Mouse (Mus musculus) midbrain, embryonic 11.5 days (tissue): ENCODE results near the gene Spata3. TPM values are rescaled to one million over a fixed set of nuclear protein-coding genes. Genes with fewer than 3 reads are reported as not detected.

Experiments used
- ATAC-seq: fragments of 200-750 bp; cut with Nextera tagmentation; 2 replicates; pipeline ENCODE4 v1.8.0; 2017; ENCODE audit warnings: moderate TSS enrichment, moderate library complexity; ENCODE audit not compliant: low FRiP score
- DNase-seq: peaks from one replicate; pipeline ENCODE4 v3.0.0; 2015; ENCODE audit warnings: low spot score; ENCODE audit errors: missing footprints
- H3K27ac ChIP-seq: fragments of 300-500 bp; sonication (generic); 2 replicates; pipeline ENCODE4 v1.5.1; 2014; ENCODE audit warnings: low read depth, low read length
- H3K27me3 ChIP-seq: fragments of 300-500 bp; sonication (generic); 2 replicates; pipeline ENCODE4 v1.6.1; 2014; ENCODE audit warnings: mild to moderate bottlenecking, low read length, moderate library complexity, mixed read lengths; ENCODE audit not compliant: control insufficient read depth, insufficient read depth
- H3K36me3 ChIP-seq: fragments of 300-500 bp; sonication (generic); 2 replicates; pipeline ENCODE4 v1.6.1; 2014; ENCODE audit warnings: mild to moderate bottlenecking, low read length, moderate library complexity, mixed read lengths; ENCODE audit not compliant: control insufficient read depth, insufficient read depth
- H3K4me1 ChIP-seq: fragments of 300-500 bp; sonication (generic); 2 replicates; pipeline ENCODE4 v1.6.1; 2014; ENCODE audit warnings: low read length; ENCODE audit not compliant: control insufficient read depth, insufficient read depth
- H3K4me2 ChIP-seq: fragments of 300-500 bp; sonication (generic); 2 replicates; pipeline ENCODE4 v1.6.1; 2014; ENCODE audit warnings: mild to moderate bottlenecking, moderate library complexity
- H3K4me3 ChIP-seq: fragments of 300-500 bp; sonication (generic); 2 replicates; pipeline ENCODE4 v1.5.1; 2014; ENCODE audit warnings: low read depth, low read length
- H3K9ac ChIP-seq: fragments of 300-500 bp; sonication (generic); 2 replicates; pipeline ENCODE4 v1.6.1; 2014; ENCODE audit warnings: low read length
- H3K9me3 ChIP-seq: fragments of 300-500 bp; sonication (generic); 2 replicates; pipeline ENCODE4 v1.6.1; 2016; ENCODE audit warnings: low read length; ENCODE audit not compliant: control insufficient read depth
- WGBS: fragments of 180-500 bp; shearing (Covaris S2); extraction: QIAGEN DNeasy Blood & Tissue Kit; methylation state at CpG from one replicate; pipeline ENCODE4 v1.1.7; 2014; 5-methylcytosine and 5-hydroxymethylcytosine counted together
- polyA plus RNA-seq: library from polyadenylated mRNA; unstranded; fragments of >200 nt; fragmentation: Nextera tagmentation; extraction: Ambion mirVana; gene quantifications from 2 replicates; pipeline ENCODE4 v1.2.1, GENCODE M21; 2014

The Spata3 gene
- polyA plus RNA-seq, 1 experiment from 2014 or later = not detected

DNA sequence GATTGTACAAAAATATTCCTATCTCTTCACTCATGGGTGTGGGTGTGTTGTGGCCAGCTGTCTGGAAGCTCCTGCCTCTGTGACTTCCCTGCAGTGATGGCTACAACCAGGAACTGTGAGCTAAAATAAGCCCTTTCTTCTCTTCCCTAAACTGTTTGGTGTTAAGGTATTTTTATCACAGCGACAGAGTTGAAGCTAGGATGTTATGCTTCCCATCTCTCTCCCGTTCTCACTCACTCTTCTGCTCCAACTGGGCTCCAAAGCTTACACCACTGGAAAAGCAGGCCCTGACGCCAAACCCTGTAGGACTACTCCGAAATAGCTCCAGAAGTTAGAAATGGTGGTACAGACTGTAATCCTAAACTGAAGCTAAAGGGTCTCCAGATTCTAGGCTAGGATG, 28.4 kb downstream of the Spata3 start:
- Histone ChIP-seq H3K9ac (no peak overlapping the region), H3K36me3 (no peaks in the 10 kb centered on the region), H3K27me3 (peaks cover 39% of the 10 kb centered on the region), H3K4me3 (no peak overlapping the region), H3K4me2 (no peak overlapping the region), H3K27ac (no peak overlapping the region), H3K9me3 (peaks cover 3% of the 10 kb centered on the region; the same call in 1 of the 2 replicates), H3K4me1 (peaks cover 8% of the 10 kb centered on the region; the same call in 1 of the 2 replicates)
- DNase-seq (no peak), ATAC-seq (no peak)
- 60% methylated on average over 4 of the region's 4 CpGs for WGBS

DNA sequence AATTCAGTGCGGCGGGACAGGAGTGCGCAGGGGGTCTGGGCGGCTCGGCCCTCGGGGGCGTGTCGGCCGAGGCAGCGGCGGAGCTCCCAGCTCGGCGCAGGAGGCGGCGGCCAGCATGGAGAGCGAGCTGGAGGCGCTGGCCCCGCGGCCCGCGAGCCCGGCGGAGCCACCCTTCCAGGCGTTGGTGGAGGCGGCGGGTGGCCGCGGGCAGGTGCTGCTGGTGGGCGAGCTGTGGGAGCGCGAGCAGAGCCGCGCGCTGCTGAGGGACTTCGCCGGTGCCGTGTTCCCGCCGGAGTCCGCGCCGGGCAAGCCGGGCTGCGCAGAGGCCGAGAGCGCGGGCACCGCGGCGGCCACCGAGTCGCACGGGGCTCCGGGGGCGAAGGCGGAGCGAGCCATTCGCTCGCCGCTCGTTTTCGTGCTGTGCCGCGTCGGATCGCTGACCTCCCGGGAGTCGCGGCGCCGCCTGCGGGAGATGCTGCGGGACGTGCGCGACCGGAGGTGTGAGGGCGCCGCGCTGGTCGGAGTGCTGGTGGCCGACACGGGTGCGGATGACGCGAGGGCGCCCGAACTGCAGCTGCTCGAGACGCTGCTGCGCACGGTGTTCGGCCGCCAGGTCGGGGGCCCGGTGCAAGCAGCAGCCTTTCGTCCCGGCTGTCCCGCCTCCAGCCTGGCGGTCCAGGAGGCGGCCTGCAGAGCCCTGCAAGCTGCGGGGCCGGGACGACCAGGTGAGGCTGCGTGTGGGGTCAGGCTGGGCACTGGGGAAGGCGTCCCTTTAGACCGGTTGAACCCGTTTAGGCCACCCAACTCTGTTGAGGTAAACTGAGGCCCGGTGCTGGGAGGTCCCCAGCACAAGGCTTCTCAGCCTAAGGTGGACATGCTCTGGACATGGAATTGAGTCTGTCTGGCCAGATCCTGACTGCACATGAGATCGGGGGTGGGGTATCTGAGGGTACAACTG, 29.5 kb downstream of the Spata3 start, which contains the start of gene 2810459M11Rik:
2810459M11Rik (plus strand) TSS at position 16 of the 958 bp plus-strand sequence.
- Histone ChIP-seq H3K9ac (peak within 1 kb of the TSS; percentile 59), H3K4me2 (peak within 1 kb of the TSS; percentile 83), H3K9me3 (peaks cover 3% of the 10 kb centered on the region; the same call in 1 of the 2 replicates), H3K27ac (no peak within 1 kb of the TSS), H3K27me3 (peaks cover 39% of the 10 kb centered on the region), H3K36me3 (no peaks in the 10 kb centered on the region), H3K4me1 (peaks cover 8% of the 10 kb centered on the region; the same call in 1 of the 2 replicates), H3K4me3 (peak within 1 kb of the TSS; percentile 49)
- DNase-seq = peak; percentile 94
- ATAC-seq = peak; percentile 86
- WGBS = under 1% methylated on average over 110 of the region's 110 CpGs

DNA sequence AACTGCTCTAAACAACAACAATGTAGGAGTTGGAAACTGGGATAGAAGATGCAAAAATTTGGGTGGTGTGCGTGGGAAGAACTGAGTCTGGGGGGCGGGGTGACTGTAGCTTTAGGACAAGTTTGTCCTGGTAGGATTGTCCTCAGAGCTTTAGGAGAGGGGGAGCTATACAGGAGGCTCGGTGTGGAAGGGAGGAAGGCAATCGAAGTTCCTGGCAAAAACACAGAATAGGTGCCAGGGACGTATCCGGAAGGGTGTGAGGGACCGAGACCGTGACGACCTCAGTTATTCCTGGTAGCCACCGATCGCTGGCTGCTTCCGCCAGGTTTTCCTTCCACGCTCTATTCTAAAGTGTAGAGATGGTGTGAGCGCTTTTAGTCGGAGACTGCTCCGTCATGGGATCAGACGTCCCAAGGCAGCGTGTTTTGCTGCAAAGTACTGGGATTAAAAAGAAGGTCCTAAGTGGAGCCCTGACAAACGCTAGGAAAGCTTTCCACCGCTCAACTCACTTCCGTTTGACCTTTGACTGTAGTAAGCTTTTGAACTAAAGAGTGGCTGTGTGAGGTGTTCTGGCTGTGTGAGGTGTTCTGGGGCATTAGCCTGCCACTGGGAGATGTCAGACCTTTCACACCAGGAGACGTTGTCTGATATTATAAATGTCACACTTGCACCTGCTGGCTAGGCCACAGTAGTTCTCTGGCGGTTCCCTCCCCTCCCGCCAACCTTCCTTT, 30.4 kb downstream of the Spata3 start:
- H3K9ac ChIP-seq = no peak overlapping the region
- peaks cover 39% of the 10 kb centered on the region for H3K27me3 ChIP-seq
- H3K4me1 ChIP-seq = peaks cover 8% of the 10 kb centered on the region; the same call in 1 of the 2 replicates
- H3K36me3 ChIP-seq = no peaks in the 10 kb centered on the region
- H3K9me3 ChIP-seq = no peaks in the 10 kb centered on the region
- H3K4me2 ChIP-seq = peak overlapping the region; percentile 83
- WGBS = 5% methylated on average over 24 of the region's 24 CpGs
- no peak overlapping the region for H3K27ac ChIP-seq
- H3K4me3 ChIP-seq = peak overlapping the region; percentile 49
- DNase-seq (peak; percentile 93), ATAC-seq (no peak)

DNA sequence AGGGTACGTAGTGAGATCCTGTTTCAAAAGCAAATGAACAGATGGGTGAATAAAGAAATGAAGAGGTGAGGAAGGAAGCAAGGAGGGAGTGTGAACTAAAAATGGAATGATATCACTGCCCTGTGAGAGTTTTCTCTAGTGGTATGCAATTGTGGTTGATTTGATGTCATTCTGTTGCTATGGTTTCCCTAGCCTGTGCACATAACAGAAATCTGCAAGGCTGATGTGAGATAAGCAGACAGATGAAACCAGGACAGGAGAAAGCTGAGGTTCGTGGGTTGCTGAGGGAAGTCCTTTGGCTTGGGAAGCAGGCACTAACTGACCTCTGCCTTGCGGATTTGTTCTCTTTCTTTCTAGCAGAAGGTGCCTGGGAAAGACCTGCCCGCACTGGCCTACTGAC, 31.6 kb downstream of the Spata3 start:
- 82% methylated on average over 4 of the region's 4 CpGs for WGBS
- peaks cover 39% of the 10 kb centered on the region for H3K27me3 ChIP-seq
- H3K9ac ChIP-seq = no peak overlapping the region
- H3K27ac ChIP-seq = no peak overlapping the region
- ATAC-seq = no peak
- H3K4me2 ChIP-seq = no peak overlapping the region
- no peak overlapping the region for H3K4me3 ChIP-seq
- H3K36me3 ChIP-seq = no peaks in the 10 kb centered on the region
- H3K9me3 ChIP-seq = no peaks in the 10 kb centered on the region
- no peak for DNase-seq
- peaks cover 8% of the 10 kb centered on the region; the same call in 1 of the 2 replicates for H3K4me1 ChIP-seq

DNA sequence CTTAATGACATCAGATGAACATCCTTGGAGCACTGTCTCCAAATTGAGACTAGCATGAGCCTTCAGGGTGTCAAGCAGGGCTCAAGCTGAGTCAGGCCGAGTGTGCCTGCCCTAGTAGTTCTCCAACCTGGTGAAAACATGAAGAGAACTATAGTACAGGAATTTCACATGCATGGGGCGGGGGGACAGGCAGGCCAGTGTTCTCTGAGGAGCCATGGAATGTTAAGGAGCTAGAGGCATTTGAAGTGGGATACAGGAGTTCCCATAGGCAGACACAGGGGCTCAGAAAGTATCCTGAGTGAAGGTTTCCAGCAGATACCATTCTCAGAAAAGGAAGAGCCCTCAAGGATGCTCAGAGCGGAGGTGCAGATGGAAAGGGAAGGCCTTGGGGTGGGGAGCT, 32.1 kb downstream of the Spata3 start:
- no peak for ATAC-seq
- no peaks in the 10 kb centered on the region for H3K9me3 ChIP-seq
- H3K27ac ChIP-seq = no peak overlapping the region
- H3K9ac ChIP-seq = no peak overlapping the region
- 81% methylated on average over 3 of the region's 3 CpGs for WGBS
- no peak for DNase-seq
- no peak overlapping the region for H3K4me3 ChIP-seq
- peaks cover 39% of the 10 kb centered on the region for H3K27me3 ChIP-seq
- no peak overlapping the region for H3K4me2 ChIP-seq
- no peaks in the 10 kb centered on the region for H3K36me3 ChIP-seq
- H3K4me1 ChIP-seq = peaks cover 8% of the 10 kb centered on the region; the same call in 1 of the 2 replicates

DNA sequence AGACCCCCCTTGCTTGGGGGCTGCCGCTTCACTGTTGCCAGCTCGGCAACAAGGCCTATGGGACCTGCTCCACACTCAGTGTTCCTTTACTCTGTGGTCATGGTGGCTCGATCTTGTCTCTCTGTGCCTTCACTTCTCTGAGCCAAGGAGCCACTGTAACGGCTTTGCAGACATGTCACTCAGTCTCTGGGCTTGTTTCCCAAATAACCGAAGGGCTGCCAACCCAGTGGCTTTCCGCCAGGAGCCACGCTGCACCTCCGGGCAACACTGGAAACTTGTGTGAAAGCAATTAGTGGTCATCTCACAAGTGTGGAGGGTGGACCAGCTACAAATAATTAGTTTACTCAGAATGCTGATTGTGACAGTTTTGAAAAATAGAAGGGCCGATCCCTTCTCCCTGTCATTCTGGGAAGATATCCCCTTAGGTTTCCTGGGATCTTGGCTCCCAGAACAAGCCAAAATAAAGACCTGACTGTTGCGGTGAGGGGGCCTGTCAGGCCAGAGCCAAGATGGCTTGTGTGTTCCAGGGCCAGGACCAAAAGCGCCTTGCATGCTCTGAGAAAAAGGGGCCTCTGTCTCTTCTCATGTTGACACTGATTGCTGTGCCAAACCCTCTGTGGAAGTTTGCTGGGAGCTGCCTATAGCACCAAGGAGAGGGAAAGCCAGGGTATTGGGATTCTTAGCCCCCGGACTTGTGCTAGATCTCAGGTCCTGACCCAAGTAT, 36.7 kb downstream of the Spata3 start:
- DNase-seq = peak; percentile 69
- Histone ChIP-seq H3K4me2 (no peak overlapping the region), H3K4me3 (no peak overlapping the region), H3K9me3 (no peaks in the 10 kb centered on the region), H3K27me3 (no peaks in the 10 kb centered on the region), H3K4me1 (no peaks in the 10 kb centered on the region), H3K9ac (no peak overlapping the region), H3K27ac (no peak overlapping the region), H3K36me3 (no peaks in the 10 kb centered on the region)
- 87% methylated on average over 12 of the region's 12 CpGs for WGBS
- no peak for ATAC-seq

DNA sequence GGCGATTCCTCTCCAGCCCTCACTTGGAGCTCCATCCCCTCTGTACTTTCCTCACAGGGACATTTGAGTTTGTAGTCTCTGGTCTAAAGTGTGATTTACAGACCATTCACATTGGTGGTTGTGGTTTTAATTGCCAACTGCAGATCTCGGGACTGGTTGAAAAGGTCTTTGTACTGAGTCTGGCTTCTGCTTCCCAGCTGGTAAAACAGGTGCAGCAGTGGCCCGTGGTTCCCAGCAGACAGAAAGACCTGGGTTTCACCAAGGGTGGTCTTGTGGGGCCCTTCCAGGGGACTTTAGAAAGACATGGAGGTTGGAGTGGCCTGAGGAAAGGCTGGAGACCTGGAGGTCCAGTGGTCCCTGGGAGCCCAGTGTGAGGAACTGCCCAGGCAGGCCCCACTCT, 38.3 kb downstream of the Spata3 start:
- H3K4me3 ChIP-seq = no peak overlapping the region
- H3K4me1 ChIP-seq = no peaks in the 10 kb centered on the region
- H3K27me3 ChIP-seq = no peaks in the 10 kb centered on the region
- no peaks in the 10 kb centered on the region for H3K9me3 ChIP-seq
- no peaks in the 10 kb centered on the region for H3K36me3 ChIP-seq
- H3K9ac ChIP-seq = no peak overlapping the region
- no peak overlapping the region for H3K4me2 ChIP-seq
- DNase-seq (no peak), ATAC-seq (no peak)
- H3K27ac ChIP-seq = no peak overlapping the region
- WGBS = 70% methylated on average over 3 of the region's 3 CpGs

DNA sequence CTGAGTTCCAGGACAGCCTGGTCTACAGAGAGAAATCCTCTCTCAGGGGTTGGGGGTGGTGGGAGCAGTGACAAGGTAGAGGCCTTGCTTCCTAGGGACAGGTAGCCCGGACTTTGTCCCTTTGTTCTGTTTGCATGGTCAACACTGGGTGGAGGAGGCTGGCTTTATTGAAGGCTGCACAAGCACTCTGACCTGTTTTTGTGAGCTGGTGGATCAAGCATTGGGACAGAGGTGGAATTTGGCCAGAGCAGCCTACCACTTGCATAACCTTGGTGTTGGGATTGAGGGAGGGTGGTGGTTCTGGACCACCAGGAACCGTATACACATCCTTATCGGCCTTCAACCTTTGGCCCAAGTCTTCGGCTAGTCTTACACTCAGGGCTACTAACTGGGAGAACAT, 39.7 kb downstream of the Spata3 start:
- no peaks in the 10 kb centered on the region for H3K27me3 ChIP-seq
- H3K36me3 ChIP-seq = no peaks in the 10 kb centered on the region
- no peak overlapping the region for H3K27ac ChIP-seq
- H3K4me1 ChIP-seq = no peaks in the 10 kb centered on the region
- DNase-seq (no peak), ATAC-seq (no peak)
- H3K9me3 ChIP-seq = no peaks in the 10 kb centered on the region
- 87% methylated on average over 4 of the region's 4 CpGs for WGBS
- no peak overlapping the region for H3K4me2 ChIP-seq
- H3K9ac ChIP-seq = no peak overlapping the region
- H3K4me3 ChIP-seq = no peak overlapping the region
